Mouse (Mus musculus) gastrocnemius, postnatal 4 days (tissue): ENCODE measurements around the gene Fgf10. TPM values are rescaled to one million over a fixed set of nuclear protein-coding genes. Genes with fewer than 3 reads are reported as not detected.

Experiments
- DNase-seq, 2 experiments: peaks; one replicate each; pipeline ENCODE4 v3.0.0; 2021 to 2022; ENCODE audit warnings: low spot score in 2 of 2, mixed read lengths in 2 of 2
- long read RNA-seq, 2 experiments: library from polyadenylated mRNA; stranded (forward); transcript quantifications; one replicate each; pipeline ENCODE4 v2.0.0; 2021
- total RNA-seq, 2 experiments: library from RNA; stranded (reverse); gene quantifications; 2 replicates each; pipeline ENCODE4 v1.2.3; 2021

The Fgf10 gene
- total RNA-seq: 1 to 10 TPM; 3.3 to 4.2 TPM
- long read RNA-seq, experiment 1, full-length matches to known transcripts: 2 of 2 reads
- long read RNA-seq, experiment 1, partial matches to known transcripts: 0 of 2 reads
- long read RNA-seq, experiment 1, other reads (novel, unspliced or antisense): 0 of 2 reads
- long read RNA-seq, experiment 2, full-length matches to known transcripts: 2 of 3 reads
- long read RNA-seq, experiment 2, partial matches to known transcripts: 0 of 3 reads
- long read RNA-seq, experiment 2, other reads (novel, unspliced or antisense): 1 of 3 reads

GRCm38 (mm10) chr13:118669491-118669890 is at the start of gene Fgf10:
Gene Fgf10 (plus strand): TSS chr13:118669791.
- no peak for DNase-seq

GRCm38 (mm10) chr13:118629661-118630428 is 39.7 kb upstream of the Fgf10 start:
- DNase-seq: no peak

DNA sequence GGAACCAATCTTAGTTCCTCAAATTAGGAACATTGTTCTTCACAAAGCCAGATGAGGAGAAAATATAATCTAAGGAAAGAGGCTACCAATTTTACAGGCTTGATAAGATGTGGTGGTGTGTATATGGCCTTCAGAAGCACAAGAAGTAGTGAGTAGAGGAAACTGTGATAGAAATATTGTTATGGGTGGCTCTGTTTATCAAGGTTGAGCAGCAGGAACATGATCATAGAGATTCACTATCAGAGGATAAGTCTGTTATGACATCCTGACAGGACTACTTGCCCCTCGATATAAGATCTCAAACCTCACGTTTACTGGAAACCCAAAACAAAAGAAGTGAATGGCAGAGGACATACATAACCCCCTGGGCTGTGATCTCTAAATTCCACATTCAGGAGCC is 38.1 kb upstream of the Fgf10 start:
- DNase-seq: no peak

- DNase-seq: no peak
Measured at GRCm38 (mm10) chr13:118636047-118636446, 33.5 kb upstream of the Fgf10 start.

- DNase-seq: no peak
Measured at GRCm38 (mm10) chr13:118642585-118642984, 27.0 kb upstream of the Fgf10 start.

- no peak for DNase-seq
Measured at GRCm38 (mm10) chr13:118643138-118643537, 26.5 kb upstream of the Fgf10 start.

DNA sequence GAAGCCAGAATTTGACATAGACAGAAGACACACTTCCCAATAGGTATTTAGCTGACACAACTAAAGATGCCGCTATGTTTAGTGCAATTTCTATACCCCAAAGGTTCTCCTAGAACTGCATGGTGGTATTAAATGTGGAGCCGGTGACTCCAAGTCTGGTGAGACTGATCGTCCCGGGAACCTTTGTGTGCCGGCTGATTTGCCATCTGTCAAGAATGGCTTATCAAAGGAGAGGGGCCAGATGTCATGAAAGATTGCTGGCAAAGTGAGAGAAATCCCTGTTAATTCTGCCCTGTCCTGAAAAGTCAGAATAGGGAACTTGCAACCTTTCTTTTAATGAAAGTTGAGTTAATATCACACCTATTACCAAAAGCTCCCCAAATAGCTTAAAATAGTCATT is 12.6 kb upstream of the Fgf10 start:
- no peak for DNase-seq

DNA sequence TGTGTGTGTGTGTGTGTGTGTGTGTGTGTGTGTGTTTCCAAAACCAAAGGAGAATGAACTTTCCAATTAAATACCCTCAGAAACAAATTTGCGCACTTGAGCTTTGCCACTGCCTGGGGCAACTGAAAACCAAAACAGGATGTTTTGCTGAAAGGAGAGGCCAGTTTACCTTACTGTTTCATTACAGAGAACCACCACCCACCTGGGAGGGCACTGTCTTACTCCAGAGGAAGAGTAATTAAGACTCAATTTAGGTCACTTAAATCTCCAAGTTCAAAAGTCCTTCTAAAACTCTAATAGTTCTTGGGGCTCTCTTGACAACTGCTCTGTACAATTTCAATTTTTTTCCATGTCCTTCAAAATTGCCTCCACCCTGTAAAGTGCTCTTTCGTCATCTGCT is 11.6 kb upstream of the Fgf10 start:
- no peak for DNase-seq

DNA sequence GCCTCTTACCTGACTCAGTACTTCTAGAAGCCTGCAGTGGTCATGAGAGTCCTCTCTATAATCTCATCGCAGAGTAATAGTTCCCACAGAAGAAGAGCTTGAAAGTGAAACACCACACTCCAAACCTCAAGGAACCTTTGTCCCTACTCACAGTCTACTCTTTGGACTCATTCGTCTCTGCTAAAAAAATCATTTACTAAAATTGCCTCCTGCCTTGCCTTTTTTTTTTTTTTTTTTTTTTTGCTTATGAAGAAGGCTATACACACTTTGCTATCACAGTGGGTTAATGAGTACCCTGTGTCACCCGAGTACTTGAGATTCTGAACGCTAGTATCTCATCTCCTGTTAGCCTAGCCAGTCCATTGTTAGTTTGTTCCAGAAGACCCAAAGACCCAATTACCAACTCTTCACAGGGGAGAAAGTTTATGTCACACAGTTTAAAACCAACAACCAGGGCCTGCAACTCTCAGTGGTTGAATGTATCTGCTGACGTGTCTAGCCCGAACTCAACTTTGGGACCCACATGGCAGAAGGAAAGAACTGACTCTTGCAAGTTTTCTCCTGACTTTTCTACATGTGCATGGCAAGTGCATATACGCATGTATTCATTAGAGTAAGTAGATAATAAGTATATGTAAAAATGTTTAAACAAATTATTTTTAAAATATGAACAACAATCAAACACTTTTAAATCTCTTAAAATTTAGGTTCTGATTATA is 10.8 kb upstream of the Fgf10 start:
- no peak for DNase-seq

DNA sequence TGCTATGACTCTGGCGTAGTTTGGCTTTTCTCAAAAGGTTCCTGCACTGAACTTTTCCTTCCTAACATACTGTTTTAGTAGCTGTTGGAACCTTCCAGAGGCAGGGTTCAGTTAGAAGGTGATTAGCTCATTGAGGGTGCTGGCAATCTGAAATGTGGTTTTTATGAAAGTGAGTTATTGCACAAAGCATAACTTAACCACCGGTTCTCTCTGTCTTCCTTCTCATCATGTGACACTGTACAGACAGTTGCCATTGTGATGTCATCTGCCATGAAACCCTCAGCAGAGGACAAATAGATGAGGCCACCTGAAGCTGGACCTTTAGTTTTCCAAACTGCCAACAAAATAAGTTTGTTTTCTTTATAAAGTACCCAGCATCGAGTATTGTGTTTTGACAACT is 7.9 kb upstream of the Fgf10 start:
- no peak for DNase-seq

DNA sequence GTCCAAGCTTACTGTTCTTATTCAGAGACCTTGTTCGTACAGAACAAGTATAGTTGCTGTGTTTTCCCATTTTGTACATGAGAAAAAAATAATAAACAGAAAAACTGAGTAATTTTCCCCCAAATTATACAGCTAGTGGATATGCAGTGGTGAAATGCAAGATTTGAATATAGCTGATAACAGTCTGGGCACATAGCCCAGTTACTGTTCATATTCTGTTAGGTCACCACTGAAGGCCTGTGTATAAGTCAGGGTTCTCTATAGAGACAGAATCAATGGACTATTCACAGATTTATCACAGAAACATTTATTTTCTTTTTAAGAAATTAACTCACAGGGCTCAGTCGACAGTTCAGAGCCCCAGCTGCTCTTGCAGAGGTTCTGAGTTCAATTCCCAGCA is 4.7 kb upstream of the Fgf10 start:
- no peak for DNase-seq

- no peak for DNase-seq
Measured at GRCm38 (mm10) chr13:118679228-118679627, 9.6 kb downstream of the Fgf10 start.

DNA sequence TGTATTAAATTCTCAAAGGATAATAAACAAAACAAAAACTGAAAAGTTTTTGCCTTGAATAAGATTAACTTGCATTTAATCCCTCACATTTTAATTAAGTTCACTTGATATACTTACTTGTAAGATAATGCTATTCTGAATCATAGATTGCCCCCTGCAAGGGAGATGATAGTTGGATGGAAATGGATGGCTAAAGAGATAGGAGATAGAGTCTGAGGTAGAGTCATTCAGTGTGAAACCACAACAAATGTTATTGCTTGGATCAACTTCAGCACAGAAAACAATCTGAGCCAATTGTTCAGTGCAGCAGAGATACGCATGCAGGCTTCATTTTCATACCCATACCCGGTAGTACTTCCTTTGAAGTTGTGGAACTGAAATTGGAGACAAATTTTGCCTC is 23.5 kb downstream of the Fgf10 start:
- DNase-seq: no peak

GRCm38 (mm10) chr13:118695103-118695502 is 25.5 kb downstream of the Fgf10 start:
- DNase-seq: no peak

DNA sequence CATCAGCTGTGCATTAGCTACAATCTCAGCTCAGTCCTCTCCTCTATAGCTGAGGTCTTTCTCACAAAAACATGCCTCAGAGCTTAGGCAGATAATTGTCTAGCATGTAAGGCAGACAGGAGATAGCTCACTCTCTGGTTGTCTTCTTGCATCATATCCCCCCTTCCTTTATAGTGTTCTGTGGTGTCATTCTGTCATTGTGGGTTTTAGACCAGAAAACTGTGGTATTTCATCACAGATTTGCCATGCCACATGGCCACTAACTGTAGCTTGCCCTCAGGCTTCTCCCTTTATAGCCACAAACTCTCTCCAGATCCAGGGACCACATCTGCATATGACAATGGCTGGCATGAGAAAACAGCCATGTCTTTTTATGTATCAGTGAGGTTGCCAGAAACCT is 34.1 kb downstream of the Fgf10 start:
- DNase-seq: no peak

DNA sequence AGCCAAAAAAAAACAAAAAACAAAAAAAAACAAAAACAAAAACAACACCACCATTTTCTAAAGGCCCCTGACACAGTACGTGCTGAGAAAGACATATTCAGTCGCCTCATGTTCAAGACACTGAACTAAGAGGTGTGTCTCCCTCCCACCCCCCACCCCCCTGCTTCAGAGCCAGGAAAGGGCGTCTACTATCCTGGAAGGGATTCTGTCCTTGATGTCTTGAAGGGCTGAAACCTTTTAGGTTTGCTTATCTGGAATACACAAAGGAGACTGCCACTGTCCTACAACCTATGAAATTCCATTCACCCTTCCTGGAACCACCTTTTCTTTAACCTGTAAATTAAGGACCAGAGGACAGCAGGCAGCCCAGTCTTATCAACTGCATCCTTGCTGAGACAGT is 36.1 kb downstream of the Fgf10 start:
- no peak for DNase-seq

- DNase-seq: no peak
Measured at GRCm38 (mm10) chr13:118709912-118710311, 40.3 kb downstream of the Fgf10 start.

GRCm38 (mm10) chr13:118713626-118714150 is 44.1 kb downstream of the Fgf10 start:
- no peak for DNase-seq

DNA sequence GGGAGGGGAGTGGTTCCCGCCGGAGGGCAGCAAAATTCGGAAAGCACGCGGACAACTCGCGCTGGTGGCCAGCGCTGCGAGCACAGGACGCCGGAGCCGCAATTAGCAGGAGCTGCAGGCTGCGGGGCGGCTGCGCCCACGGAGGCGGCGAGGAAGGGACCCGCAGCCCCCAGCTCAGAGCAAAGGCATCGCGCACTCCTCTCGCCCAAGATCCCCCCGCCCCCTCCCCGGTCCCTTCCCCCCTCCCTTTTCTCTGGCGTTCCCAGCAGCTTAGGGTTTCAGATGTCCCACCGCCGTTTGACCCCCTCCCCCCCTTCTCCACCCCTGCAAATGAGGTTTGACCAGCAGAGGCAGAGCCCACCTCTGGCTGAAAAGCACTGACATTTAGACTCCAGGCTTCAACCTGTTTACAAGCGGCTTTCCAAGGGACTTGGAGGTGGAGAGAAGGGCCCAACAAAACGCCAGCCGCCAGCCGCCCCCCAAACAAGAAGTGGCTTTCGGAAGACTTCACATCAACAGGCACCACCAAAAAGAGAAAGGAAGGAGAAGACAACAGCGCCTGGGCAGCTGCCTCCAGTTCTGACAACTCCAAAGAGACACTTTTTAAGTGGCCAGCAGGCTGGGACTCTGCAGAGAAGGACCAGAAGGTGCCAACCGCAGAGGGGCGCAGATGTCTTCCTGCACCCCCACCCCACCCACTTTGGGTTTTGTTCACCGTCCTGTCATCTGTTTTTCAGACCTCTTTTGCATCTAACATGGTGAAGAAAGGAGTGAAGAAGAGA is 44.9 kb downstream of the Fgf10 start:
- DNase-seq: peak in 1 of 2 experiments; percentile 24

- peak in 1 of 2 experiments; percentile 33 for DNase-seq
Measured at GRCm38 (mm10) chr13:118715066-118716018, 45.8 kb downstream of the Fgf10 start.
